Mouse (Mus musculus) lung, adult 2 months (tissue): ENCODE measurements around the gene Mrpl36. TPM values are rescaled to one million over a fixed set of nuclear protein-coding genes. Genes with fewer than 3 reads are reported as not detected.

Experiments used
- DNase-seq: peaks from one replicate; pipeline ENCODE4 v3.0.0; 2022
- H3K4me1 ChIP-seq: fragments of 200-500 bp; 2 replicates; pipeline ENCODE4 v1.6.1; 2011; ENCODE audit warnings: low read length; ENCODE audit not compliant: control insufficient read depth, insufficient read depth
- H3K4me3 ChIP-seq: fragments of 200-500 bp; replicated peaks from 2 replicates; pipeline ENCODE3; 2011; ENCODE audit warnings: low read depth, mild to moderate bottlenecking, control low read depth, low read length; ENCODE audit errors: extremely low read depth
- CTCF ChIP-seq: fragments of 200-500 bp; IDR thresholded peaks from 2 replicates; pipeline ENCODE4 v1.5.1; 2011; ENCODE audit warnings: mild to moderate bottlenecking, low read length, control low read depth; ENCODE audit not compliant: insufficient read depth
- POLR2A ChIP-seq: fragments of 200-500 bp; IDR thresholded peaks from 2 replicates; pipeline ENCODE4 v1.6.1; 2011; ENCODE audit warnings: low read depth, mild to moderate bottlenecking, control low read depth, low read length, borderline replicate concordance; ENCODE audit errors: extremely low read depth
- WGBS: fragments of 180-500 bp; shearing (Covaris S2); methylation state at CpG from one replicate; pipeline ENCODE4 v1.1.7; 2018; 5-methylcytosine and 5-hydroxymethylcytosine counted together
- polyA plus RNA-seq: library from polyadenylated mRNA; depleted of rRNA; stranded (reverse); fragments of >200 nt; gene quantifications from 2 replicates; pipeline ENCODE4 v1.2.3, GENCODE M21; 2012

Gene Mrpl36
- polyA plus RNA-seq, 1 experiment: 79.2 TPM

DNA sequence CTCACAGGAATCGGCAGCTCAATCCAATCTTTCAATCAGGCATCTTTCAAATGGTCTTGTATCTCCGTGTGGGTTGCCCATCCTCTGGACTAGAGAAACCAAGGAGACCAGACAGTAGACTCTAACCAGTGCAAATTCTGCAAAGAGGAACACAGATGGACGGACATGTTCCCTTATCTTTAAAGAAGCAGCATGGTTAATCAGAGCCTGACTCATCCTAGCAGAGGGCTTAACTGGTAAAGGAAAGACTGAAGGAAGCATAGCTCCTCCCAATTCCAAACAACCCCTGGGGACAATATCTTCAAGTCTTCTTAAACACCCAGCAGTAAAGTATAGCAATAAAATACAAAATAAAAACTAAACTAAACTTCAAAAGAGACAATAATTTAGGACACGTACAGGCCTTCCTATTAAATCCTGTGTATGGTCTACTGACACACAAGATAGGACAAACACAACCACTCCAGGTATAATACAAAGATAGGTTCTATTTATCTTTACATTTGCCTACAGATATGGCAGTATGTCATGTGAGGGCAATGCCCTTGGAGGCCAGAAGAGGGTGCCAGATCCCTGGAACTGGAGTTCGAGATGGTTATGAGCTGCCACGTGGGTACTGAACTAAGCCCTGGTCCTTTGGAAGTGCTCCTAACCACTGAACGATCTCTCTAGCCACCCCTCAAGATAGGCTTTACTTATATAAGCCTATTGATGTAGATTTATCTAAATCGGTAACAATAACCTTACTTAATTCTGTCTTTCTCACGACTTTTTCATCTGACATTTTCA lies 17.0 kb downstream of the Mrpl36 start:
- no peak for DNase-seq
- H3K4me3 ChIP-seq: no peak overlapping the region
- no peaks in the 10 kb centered on the region for H3K4me1 ChIP-seq
- WGBS: 63% methylated on average over 9 of the region's 9 CpGs
- TF ChIP-seq CTCF: peak; percentile 47; the same call in 1 of the 2 replicates
- TF ChIP-seq POLR2A: no peak

DNA sequence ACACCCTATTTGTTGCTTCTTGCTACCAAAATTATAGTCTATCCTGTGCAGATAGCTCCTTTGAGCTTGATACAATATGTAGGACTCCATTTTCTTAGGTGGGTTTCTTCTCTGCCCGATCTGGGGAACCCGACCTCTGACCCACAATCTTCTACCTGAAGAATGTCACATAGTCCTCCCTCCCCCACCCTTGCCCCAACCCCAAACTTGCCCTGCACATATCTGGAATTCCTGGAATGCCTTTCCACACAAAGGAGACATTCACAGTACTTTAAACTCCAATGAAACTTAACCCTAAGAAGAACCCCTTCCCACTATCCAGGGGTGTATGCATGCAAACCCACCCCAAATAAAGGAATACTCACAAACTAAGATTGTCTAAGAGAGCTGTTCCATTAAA lies 17.8 kb downstream of the Mrpl36 start:
- Histone ChIP-seq H3K4me3 (no peak overlapping the region), H3K4me1 (no peaks in the 10 kb centered on the region)
- DNase-seq: no peak
- 30% methylated on average over 2 of the region's 2 CpGs for WGBS
- TF ChIP-seq POLR2A (no peak), CTCF (no peak)

DNA sequence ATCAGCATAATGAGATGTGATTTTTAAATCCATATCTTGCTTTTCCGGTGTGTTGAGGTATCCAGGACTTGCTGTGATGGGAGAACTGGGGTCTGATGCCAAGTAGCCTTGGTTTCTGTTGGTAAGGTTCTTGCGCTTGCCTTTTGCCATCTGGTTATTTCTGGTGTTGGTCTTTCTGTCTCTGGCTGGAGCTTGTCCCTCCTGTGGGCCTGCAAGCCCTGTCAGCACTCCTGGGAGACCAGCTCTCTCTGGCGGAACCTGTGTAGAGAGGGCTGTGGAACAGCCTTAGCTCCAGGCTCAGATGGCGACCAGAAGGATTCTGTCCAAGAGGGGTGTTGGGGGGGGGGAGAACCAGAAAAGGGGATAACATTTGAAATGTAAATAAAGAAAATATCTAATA lies 18.4 kb downstream of the Mrpl36 start:
- no peaks in the 10 kb centered on the region for H3K4me1 ChIP-seq
- no peak for DNase-seq

GRCm38 (mm10) chr13:73347171-73347570 lies 18.9 kb downstream of the Mrpl36 start:
- WGBS: 69% methylated on average over 3 of the region's 3 CpGs
- Histone ChIP-seq H3K4me3 (no peak overlapping the region), H3K4me1 (no peaks in the 10 kb centered on the region)
- TF ChIP-seq CTCF (no peak), POLR2A (no peak)
- no peak for DNase-seq

More for the DNA sequence above, 18.4 kb downstream of the Mrpl36 start:
- H3K4me3 ChIP-seq: no peak overlapping the region
- TF ChIP-seq POLR2A (no peak), CTCF (no peak)
- 65% methylated on average over 4 of the region's 4 CpGs for WGBS

GRCm38 (mm10) chr13:73347922-73348650 lies 19.8 kb downstream of the Mrpl36 start:
- TF ChIP-seq CTCF: no peak
- no peak for TF ChIP-seq POLR2A
- no peak for DNase-seq
- 63% methylated on average over 7 of the region's 7 CpGs for WGBS
- Histone ChIP-seq H3K4me1 (no peaks in the 10 kb centered on the region), H3K4me3 (no peak overlapping the region)

- TF ChIP-seq POLR2A (no peak), CTCF (no peak)
- no peak for DNase-seq
- Histone ChIP-seq H3K4me3 (no peak overlapping the region), H3K4me1 (no peaks in the 10 kb centered on the region)
- 78% methylated on average over 9 of the region's 9 CpGs for WGBS
Observed at GRCm38 (mm10) chr13:73350741-73351140, 22.4 kb downstream of the Mrpl36 start.

GRCm38 (mm10) chr13:73351910-73352309 lies 23.6 kb downstream of the Mrpl36 start:
- Histone ChIP-seq H3K4me1 (no peaks in the 10 kb centered on the region), H3K4me3 (no peak overlapping the region)
- 46% methylated on average over 3 of the region's 3 CpGs for WGBS
- no peak for DNase-seq
- TF ChIP-seq POLR2A (no peak), CTCF (no peak)

GRCm38 (mm10) chr13:73352491-73352890 lies 24.2 kb downstream of the Mrpl36 start:
- TF ChIP-seq CTCF: no peak
- no peak for TF ChIP-seq POLR2A
- Histone ChIP-seq H3K4me1 (no peaks in the 10 kb centered on the region), H3K4me3 (no peak overlapping the region)
- DNase-seq: no peak

DNA sequence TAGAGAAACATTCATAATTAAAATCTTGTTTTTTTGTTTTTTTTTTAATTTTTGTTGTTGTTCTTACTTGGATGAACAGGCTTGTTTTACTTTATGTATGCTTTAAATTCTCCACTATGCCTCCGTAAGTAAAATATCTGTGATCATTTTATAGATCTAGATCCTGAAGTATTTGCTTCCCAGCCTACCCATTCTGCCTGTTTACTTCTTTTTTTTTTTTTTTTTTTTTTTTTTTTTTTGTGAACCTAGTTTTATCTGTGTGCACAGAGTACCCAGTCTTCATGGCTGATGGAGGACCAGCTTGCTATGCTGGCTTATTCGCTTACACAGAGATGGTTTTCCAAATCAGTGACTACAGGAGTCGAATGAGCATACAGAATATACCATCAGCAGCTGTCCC lies 28.8 kb downstream of the Mrpl36 start:
- Histone ChIP-seq H3K4me3 (no peak overlapping the region), H3K4me1 (no peaks in the 10 kb centered on the region)
- 82% methylated on average over 3 of the region's 3 CpGs for WGBS
- TF ChIP-seq CTCF (no peak), POLR2A (no peak)
- no peak for DNase-seq

GRCm38 (mm10) chr13:73373367-73373766 lies 45.1 kb downstream of the Mrpl36 start:
- 72% methylated on average over 4 of the region's 4 CpGs for WGBS
- Histone ChIP-seq H3K4me3 (no peak overlapping the region), H3K4me1 (no peaks in the 10 kb centered on the region)
- no peak for DNase-seq
- TF ChIP-seq CTCF (no peak), POLR2A (no peak)
